Mouse (Mus musculus) forebrain, embryonic 11.5 days (tissue): Measurements from ENCODE around the gene Unc5cl. TPM values are rescaled to one million over a fixed set of nuclear protein-coding genes. Genes with fewer than 3 reads are reported as not detected.

ENCODE experiments used
- ATAC-seq: fragments of 200-750 bp; cut with Nextera tagmentation; replicated peaks from 2 replicates; pipeline ENCODE4 v1.8.0; 2017; ENCODE audit warnings: moderate TSS enrichment; ENCODE audit not compliant: low FRiP score
- DNase-seq: peaks from one replicate; pipeline ENCODE4 v3.0.0-alpha.2; 2017; ENCODE audit warnings: low spot score
- H3K27ac ChIP-seq: fragments of 300-500 bp; sonication (generic); 2 replicates; pipeline ENCODE4 v1.5.1; 2014; ENCODE audit warnings: low read depth, low read length
- H3K27me3 ChIP-seq: fragments of 300-500 bp; sonication (generic); 2 replicates; pipeline ENCODE4 v1.6.1; 2014; ENCODE audit warnings: mild to moderate bottlenecking, low read length, mixed read lengths; ENCODE audit not compliant: control insufficient read depth, insufficient read depth
- H3K36me3 ChIP-seq: fragments of 300-500 bp; sonication (generic); 2 replicates; pipeline ENCODE4 v1.6.1; 2014; ENCODE audit warnings: mild to moderate bottlenecking, low read length, moderate library complexity, mixed read lengths; ENCODE audit not compliant: control insufficient read depth, insufficient read depth
- H3K4me1 ChIP-seq: fragments of 300-500 bp; sonication (generic); replicated peaks from 2 replicates; pipeline ENCODE4 v1.6.1; 2014; ENCODE audit warnings: low read length, mixed read lengths; ENCODE audit not compliant: control insufficient read depth, insufficient read depth
- H3K4me2 ChIP-seq: fragments of 300-500 bp; sonication (generic); 2 replicates; pipeline ENCODE4 v1.6.1; 2014; ENCODE audit warnings: low read depth, mild to moderate bottlenecking, low read length, moderate library complexity, mixed read lengths; ENCODE audit not compliant: severe bottlenecking
- H3K4me3 ChIP-seq: fragments of 300-500 bp; sonication (generic); 2 replicates; pipeline ENCODE4 v1.5.1; 2014; ENCODE audit warnings: low read depth, low read length
- H3K9ac ChIP-seq: fragments of 300-500 bp; sonication (generic); 2 replicates; pipeline ENCODE4 v1.6.1; 2014; ENCODE audit warnings: low read length
- H3K9me3 ChIP-seq: fragments of 300-500 bp; sonication (generic); 2 replicates; pipeline ENCODE4 v1.6.1; 2016; ENCODE audit warnings: low read length, mixed read lengths; ENCODE audit not compliant: control insufficient read depth
- WGBS: fragments of 180-500 bp; shearing (Covaris S2); extraction: QIAGEN DNeasy Blood & Tissue Kit; methylation state at CpG from one replicate; pipeline ENCODE4 v1.1.7; 2014; 5-methylcytosine and 5-hydroxymethylcytosine counted together
- polyA plus RNA-seq: library from polyadenylated mRNA; unstranded; fragments of >200 nt; fragmentation: Nextera tagmentation; extraction: Ambion mirVana; gene quantifications from 2 replicates; pipeline ENCODE4 v1.2.1, GENCODE M21; 2014

The Unc5cl gene
- polyA plus RNA-seq, 1 experiment from 2014 or later: 0.17 TPM

GRCm38 (mm10) chr17:48546036-48546435 lies 91.3 kb downstream of the Unc5cl start:
- Histone ChIP-seq H3K9ac (no peak overlapping the region), H3K9me3 (no peaks in the 10 kb centered on the region), H3K27me3 (no peaks in the 10 kb centered on the region), H3K4me3 (no peak overlapping the region), H3K4me2 (no peak overlapping the region), H3K27ac (no peak overlapping the region), H3K4me1 (no peaks in the 10 kb centered on the region; the same call in 1 of the 2 replicates), H3K36me3 (no peaks in the 10 kb centered on the region)
- DNase-seq (no peak), ATAC-seq (no peak)
- 92% methylated on average over 11 of the region's 11 CpGs for WGBS

- DNase-seq (no peak), ATAC-seq (no peak)
- Histone ChIP-seq H3K27ac (no peak overlapping the region), H3K4me2 (no peak overlapping the region), H3K4me1 (no peaks in the 10 kb centered on the region; the same call in 1 of the 2 replicates), H3K4me3 (no peak overlapping the region), H3K9ac (no peak overlapping the region), H3K27me3 (no peaks in the 10 kb centered on the region), H3K36me3 (no peaks in the 10 kb centered on the region), H3K9me3 (no peaks in the 10 kb centered on the region)
- WGBS: 92% methylated on average over 6 of the region's 6 CpGs
These were observed 93.0 kb downstream of the Unc5cl start for GRCm38 (mm10) chr17:48547668-48548067.

- no peak for DNase-seq
- Histone ChIP-seq H3K4me1 (no peaks in the 10 kb centered on the region), H3K27me3 (no peaks in the 10 kb centered on the region), H3K4me2 (no peak overlapping the region), H3K36me3 (no peaks in the 10 kb centered on the region), H3K9me3 (no peaks in the 10 kb centered on the region), H3K27ac (no peak overlapping the region), H3K9ac (no peak overlapping the region), H3K4me3 (no peak overlapping the region)
- ATAC-seq: no peak
- WGBS: 92% methylated on average over 4 of the region's 4 CpGs
These were observed 97.3 kb downstream of the Unc5cl start for GRCm38 (mm10) chr17:48551788-48552531.

- ATAC-seq: no peak
These were observed 97.8 kb downstream of the Unc5cl start for GRCm38 (mm10) chr17:48552532-48552915.

GRCm38 (mm10) chr17:48556223-48556962 lies 101.7 kb downstream of the Unc5cl start:
- no peak overlapping the region for H3K4me3 ChIP-seq
- no peaks in the 10 kb centered on the region for H3K36me3 ChIP-seq
- H3K9ac ChIP-seq: no peak overlapping the region
- no peak overlapping the region for H3K27ac ChIP-seq
- H3K9me3 ChIP-seq: no peaks in the 10 kb centered on the region
- ATAC-seq (no peak), DNase-seq (no peak)
- no peaks in the 10 kb centered on the region for H3K4me1 ChIP-seq
- H3K4me2 ChIP-seq: no peak overlapping the region
- 53% methylated on average over 9 of the region's 9 CpGs for WGBS
- H3K27me3 ChIP-seq: no peaks in the 10 kb centered on the region

More at GRCm38 (mm10) chr17:48552532-48552915, 97.8 kb downstream of the Unc5cl start:
- H3K4me1 ChIP-seq: no peaks in the 10 kb centered on the region
- H3K9me3 ChIP-seq: no peaks in the 10 kb centered on the region
- no peaks in the 10 kb centered on the region for H3K36me3 ChIP-seq
- H3K4me2 ChIP-seq: no peak overlapping the region
- no peak overlapping the region for H3K27ac ChIP-seq
- no peak overlapping the region for H3K9ac ChIP-seq
- H3K27me3 ChIP-seq: no peaks in the 10 kb centered on the region
- H3K4me3 ChIP-seq: no peak overlapping the region
- no peak for DNase-seq
- 83% methylated on average over 3 of the region's 3 CpGs for WGBS

- no peak overlapping the region for H3K4me2 ChIP-seq
- no peaks in the 10 kb centered on the region for H3K36me3 ChIP-seq
- H3K27me3 ChIP-seq: no peaks in the 10 kb centered on the region
- no peaks in the 10 kb centered on the region for H3K4me1 ChIP-seq
- ATAC-seq: no peak
- WGBS: 87% methylated on average over 7 of the region's 7 CpGs
- DNase-seq: no peak
- H3K9me3 ChIP-seq: no peaks in the 10 kb centered on the region
- no peak overlapping the region for H3K4me3 ChIP-seq
- no peak overlapping the region for H3K27ac ChIP-seq
- no peak overlapping the region for H3K9ac ChIP-seq
These were observed 103.4 kb downstream of the Unc5cl start for GRCm38 (mm10) chr17:48557823-48558715.

GRCm38 (mm10) chr17:48564931-48565330 lies 110.2 kb downstream of the Unc5cl start:
- WGBS: 95% methylated on average over 8 of the region's 8 CpGs
- ATAC-seq (no peak), DNase-seq (no peak)
- no peak overlapping the region for H3K4me3 ChIP-seq
- H3K9ac ChIP-seq: no peak overlapping the region
- no peaks in the 10 kb centered on the region for H3K27me3 ChIP-seq
- no peak overlapping the region for H3K4me2 ChIP-seq
- no peaks in the 10 kb centered on the region for H3K36me3 ChIP-seq
- no peak overlapping the region for H3K27ac ChIP-seq
- no peaks in the 10 kb centered on the region for H3K4me1 ChIP-seq
- no peaks in the 10 kb centered on the region for H3K9me3 ChIP-seq

- DNase-seq (no peak), ATAC-seq (no peak)
- 89% methylated on average over 4 of the region's 4 CpGs for WGBS
- Histone ChIP-seq H3K9ac (no peak overlapping the region), H3K36me3 (no peaks in the 10 kb centered on the region), H3K4me1 (no peaks in the 10 kb centered on the region), H3K27me3 (no peaks in the 10 kb centered on the region), H3K4me2 (no peak overlapping the region), H3K9me3 (no peaks in the 10 kb centered on the region), H3K27ac (no peak overlapping the region), H3K4me3 (no peak overlapping the region)
These were observed 115.0 kb downstream of the Unc5cl start for GRCm38 (mm10) chr17:48569656-48570055.
